In the genomic region with DNA sequence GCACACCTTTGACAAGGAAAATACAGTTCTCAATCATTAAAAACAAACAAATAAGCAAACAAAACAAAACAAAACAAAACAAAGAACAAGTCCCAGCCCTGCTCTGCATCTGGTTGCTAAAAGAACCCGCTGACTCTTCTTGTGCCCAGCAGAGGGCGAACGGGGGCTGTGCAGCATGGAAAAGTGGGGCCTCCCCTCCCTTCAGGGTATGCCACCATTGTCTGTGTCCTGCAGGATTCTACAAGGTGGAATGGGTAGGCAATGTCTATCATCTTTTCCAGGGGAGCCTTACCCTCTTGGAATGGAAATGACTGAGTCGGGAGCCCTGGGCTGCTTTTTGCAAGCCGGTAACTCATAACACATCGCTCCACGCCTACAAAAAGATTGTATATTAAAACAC, we compare ENCODE assay signal across 7 mouse cellular contexts. TPM values are rescaled to one million over a fixed set of nuclear protein-coding genes. Genes with fewer than 3 reads are reported as not detected.
DNase-seq lines count a peak whose midpoint lies in the region; ATAC-seq and TF ChIP-seq lines count a peak whose summit lies in the region.

No protein-coding gene starts in this region.

- peak; percentile 80 for TF ChIP-seq CTCF in kidney, postnatal 0 days (IDR thresholded peaks at IDR 0.05; ENCODE audit: low read depth)

- in situ Hi-C loops in ES-E14 (cut with MboI; ENCODE audit: low sequenced_read_pairs in 2 of 2, unreplicated experiment in 2 of 2) = loop anchor here (5.0 to 25.0 kb wide), 2 partner anchors 404 to 419 kb away; no protein-coding TSS in a partner anchor

- H3K36me3 ChIP-seq in kidney, postnatal 0 days (ENCODE audit: insufficient read depth, low read length) = no peaks in the 10 kb centered on the region
- no peaks in the 10 kb centered on the region for H3K36me3 ChIP-seq in ES-E14 (ENCODE audit: control insufficient read depth, insufficient read depth, low read length, poor library complexity, severe bottlenecking)
- H3K36me3 ChIP-seq in forebrain, embryonic 11.5 days (ENCODE audit: control insufficient read depth, insufficient read depth, low read length) = no peaks in the 10 kb centered on the region

- H3K27me3 ChIP-seq in kidney, postnatal 0 days (ENCODE audit: insufficient read depth, low read length) = no peaks in the 10 kb centered on the region
- H3K27me3 ChIP-seq in forebrain, embryonic 11.5 days (ENCODE audit: control insufficient read depth, insufficient read depth, low read length) = no peaks in the 10 kb centered on the region

- no peaks in the 10 kb centered on the region for H3K4me1 ChIP-seq in kidney, postnatal 0 days (replicated peaks; ENCODE audit: insufficient read depth, low read length)
- H3K4me1 ChIP-seq in ES-E14 (ENCODE audit: control insufficient read depth in 2 of 2, insufficient read depth in 2 of 2, low read length in 2 of 2, poor library complexity in 1 of 2) = peaks cover 0 to 6% of the 10 kb centered on the region in 2 experiments; a peak in 1 of 4 replicates
- H3K4me1 ChIP-seq in forebrain, embryonic 11.5 days (replicated peaks; ENCODE audit: control insufficient read depth, insufficient read depth, low read length) = no peaks in the 10 kb centered on the region

- no peak overlapping the region for H3K9ac ChIP-seq in kidney, postnatal 0 days (ENCODE audit: low read depth, low read length)
- no peak overlapping the region for H3K9ac ChIP-seq in ES-E14 (ENCODE audit: insufficient read depth, low read depth, low read length, poor library complexity, severe bottlenecking)
- H3K9ac ChIP-seq in forebrain, embryonic 11.5 days (ENCODE audit: low read length) = no peak overlapping the region

- no peak overlapping the region for H3K27ac ChIP-seq in kidney, postnatal 0 days
- no peak overlapping the region for H3K27ac ChIP-seq in ES-E14 (ENCODE audit: insufficient read depth, low read depth, low read length, poor library complexity, severe bottlenecking)
- no peak overlapping the region for H3K27ac ChIP-seq in forebrain, embryonic 11.5 days (ENCODE audit: low read depth, low read length)

- WGBS in kidney, postnatal 0 days = 69% methylated on average over 7 of the region's 7 CpGs
- WGBS in forebrain, embryonic 11.5 days = 65% methylated on average over 7 of the region's 7 CpGs

- H3K4me3 ChIP-seq in kidney, postnatal 0 days (replicated peaks; ENCODE audit: low read depth, low read length) = no peak overlapping the region
- H3K4me3 ChIP-seq in ES-E14 (ENCODE audit: insufficient read depth in 1 of 2, low read depth in 1 of 2, low read length in 2 of 2, poor library complexity in 1 of 2, severe bottlenecking in 1 of 2) = no peak overlapping the region
- no peak overlapping the region for H3K4me3 ChIP-seq in forebrain, embryonic 11.5 days (ENCODE audit: low read depth, low read length)

- no peaks in the 10 kb centered on the region for H3K9me3 ChIP-seq in kidney, postnatal 0 days (replicated peaks; ENCODE audit: low read length)
- H3K9me3 ChIP-seq in ES-E14 (ENCODE audit: control insufficient read depth, insufficient read depth, low read depth, low read length) = no peaks in the 10 kb centered on the region
- H3K9me3 ChIP-seq in forebrain, embryonic 11.5 days (ENCODE audit: control insufficient read depth, low read length) = no peaks in the 10 kb centered on the region

- peak; percentile 58 for DNase-seq in kidney, postnatal 0 days (ENCODE audit: low spot score)
- no peak for DNase-seq in kidney, adult 9 months
- peak; percentile 32 to 36 for DNase-seq in B cell, adult 2 months
- no peak for DNase-seq in ES-E14 (ENCODE audit: low read depth, low spot score)
- DNase-seq in forebrain, embryonic 11.5 days (ENCODE audit: low spot score) = peak; percentile 71
- peak; percentile 39 for DNase-seq in lung, postnatal 10 days

- no peak overlapping the region for H3K4me2 ChIP-seq in kidney, postnatal 0 days (ENCODE audit: low read length)
- H3K4me2 ChIP-seq in forebrain, embryonic 11.5 days (ENCODE audit: low read depth, low read length, severe bottlenecking) = no peak overlapping the region

- no peak for ATAC-seq in kidney, postnatal 0 days (replicated peaks; ENCODE audit: low FRiP score, low read depth)
- peak; percentile 44 for ATAC-seq in forebrain, embryonic 11.5 days (replicated peaks; ENCODE audit: low FRiP score)
- no peak for ATAC-seq in megakaryocyte, adult 5-6 weeks (ENCODE audit: poor library complexity, severe bottlenecking)

TF ChIP-seq in ES-E14, 5 proteins besides CTCF, POLR2A, EP300 and RAD21:
- TF ChIP-seq HCFC1 (IDR thresholded peaks at IDR 0.05; ENCODE audit: borderline replicate concordance, insufficient read depth, low read length) (no peak), ZC3H11A (IDR thresholded peaks at IDR 0.05; ENCODE audit: borderline replicate concordance, low read depth, low read length) (0 out of 2 replicates have a peak, but pooled peaks have one; percentile 47)

RNA-seq across cellular contexts. Expression of a gene that starts 13.4 kb away (rescaled TPM):
- 36.5 and 37.2 TPM in 2 replicates for polyA plus RNA-seq in kidney, postnatal 0 days (2015; fragmentation: Nextera tagmentation; extraction: Ambion mirVana)
- total RNA-seq in ES-E14 (2012; rRNA removed) = 34.1 and 37.7 TPM in 2 replicates
- polyA plus RNA-seq in forebrain, embryonic 11.5 days (2014; fragmentation: Nextera tagmentation; extraction: Ambion mirVana) = 37.9 and 42.2 TPM in 2 replicates
- total RNA-seq in megakaryocyte, adult 5-6 weeks (2015) = 14.0 and 17.0 TPM in 2 replicates
- total RNA-seq in megakaryocyte, adult 5-6 weeks (2017) = 15.4 and 15.8 TPM in 2 replicates

RNA-seq across cellular contexts. Expression of a gene that starts 41.8 kb away (rescaled TPM):
- 44.2 and 52.2 TPM in 2 replicates for polyA plus RNA-seq in kidney, postnatal 0 days (2015; fragmentation: Nextera tagmentation; extraction: Ambion mirVana)
- total RNA-seq in ES-E14 (2012; rRNA removed) = 1.2 and 13.4 TPM in 2 replicates
- 153 and 159 TPM in 2 replicates for polyA plus RNA-seq in forebrain, embryonic 11.5 days (2014; fragmentation: Nextera tagmentation; extraction: Ambion mirVana)
- total RNA-seq in megakaryocyte, adult 5-6 weeks (2015) = 0.52 and 0.98 TPM in 2 replicates
- 0.08 and 0.92 TPM in 2 replicates for total RNA-seq in megakaryocyte, adult 5-6 weeks (2017)

RNA-seq across cellular contexts. Expression of a gene that starts 54.4 kb away (rescaled TPM):
- polyA plus RNA-seq in kidney, postnatal 0 days (2015; fragmentation: Nextera tagmentation; extraction: Ambion mirVana) = 1.6 and 2.4 TPM in 2 replicates
- total RNA-seq in ES-E14 (2012; rRNA removed) = 0.90 and 2.5 TPM in 2 replicates
- 1.9 and 2.1 TPM in 2 replicates for polyA plus RNA-seq in forebrain, embryonic 11.5 days (2014; fragmentation: Nextera tagmentation; extraction: Ambion mirVana)
- 41.9 and 44.6 TPM in 2 replicates for total RNA-seq in megakaryocyte, adult 5-6 weeks (2015)
- 36.0 and 46.8 TPM in 2 replicates for total RNA-seq in megakaryocyte, adult 5-6 weeks (2017)

Comparison
In these comparisons a context has a peak if more than half of its experiments do, and no peak if none do; other contexts are left out.
1. DNase-seq: peak in kidney, postnatal 0 days (single experiment), B cell, adult 2 months (2 of 2), forebrain, embryonic 11.5 days (single experiment) and lung, postnatal 10 days (single experiment); none in kidney, adult 9 months (single experiment) and ES-E14 (single experiment).
2. RNA of a gene that starts 54.4 kb away (total RNA-seq): 36.0 to 46.8 TPM in megakaryocyte, adult 5-6 weeks; 0.90 to 2.5 TPM in ES-E14; every median in the first group is over 10 times any median in the second.